Mouse (Mus musculus) G1E (cell line): ENCODE results near the gene Ncoa4.

ENCODE experiments used
- CTCF ChIP-seq: IDR thresholded peaks from 2 replicates; pipeline ENCODE4 v1.5.1; 2012; ENCODE audit warnings: low read depth, low read length, inconsistent platforms, mixed read lengths
- POLR2AphosphoS5 ChIP-seq: IDR thresholded peaks from 2 replicates; pipeline ENCODE4 v1.6.1; 2012; ENCODE audit warnings: low read depth, low read length, inconsistent platforms; ENCODE audit not compliant: insufficient replicate concordance
- TAL1 ChIP-seq: conservative IDR thresholded peaks from 2 replicates; pipeline ENCODE4 v1.6.1; 2012; ENCODE audit warnings: low read depth, low read length, inconsistent platforms, mixed read lengths

- TF ChIP-seq CTCF (no peak), TAL1 (no peak), POLR2AphosphoS5 (no peak)
These were observed 31.3 kb upstream of the Ncoa4 start for GRCm38 (mm10) chr14:32128409-32128808.
